Mouse (Mus musculus) gastrocnemius, postnatal 14 days (tissue): ENCODE measurements around the gene Vmn1r75. TPM values are rescaled to one million over a fixed set of nuclear protein-coding genes. Genes with fewer than 3 reads are reported as not detected.

ENCODE experiments used
- DNase-seq: peaks from one replicate; pipeline ENCODE4 v3.0.0; 2021; ENCODE audit warnings: mixed read lengths
- intact Hi-C: fragments of 180-260 bp; cut with DNase I; formaldehyde crosslinking; loops from one replicate; pipeline ENCODE4 v1.15.1; 2025; ENCODE audit warnings: low total_unique reads
- long read RNA-seq, 2 experiments: library from polyadenylated mRNA; stranded (forward); transcript quantifications; one replicate each; pipeline ENCODE4 v2.0.0; 2021
- total RNA-seq, 2 experiments: library from RNA; stranded (reverse); gene quantifications; 2 replicates each; pipeline ENCODE4 v1.2.3; 2021

Gene Vmn1r75
- not detected for total RNA-seq
- long read RNA-seq, experiment 1 = 0 reads
- long read RNA-seq, experiment 2 = 0 reads

DNA sequence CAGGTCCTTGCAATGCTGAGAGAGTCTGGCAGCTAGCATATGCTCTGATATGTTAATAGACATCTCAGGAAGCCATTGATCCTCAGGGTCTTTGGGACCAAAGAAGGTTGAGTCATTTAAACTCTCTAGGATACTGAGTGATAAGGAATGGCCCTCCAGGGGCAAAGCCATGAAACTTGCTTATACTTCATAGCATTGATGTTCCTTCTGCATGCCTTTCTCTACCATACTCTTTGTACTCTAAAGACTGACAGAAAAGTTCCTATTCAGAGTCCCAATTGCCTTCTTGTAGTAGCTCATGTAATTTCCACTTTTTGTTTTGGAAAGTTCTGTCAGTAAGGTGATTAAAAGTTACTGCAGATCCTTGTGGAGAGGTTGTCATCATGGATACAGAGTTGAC is at the start of gene Vmn1r75:
Gene Vmn1r75 (plus strand): TSS at position 301 of the 400 bp plus-strand sequence.
- DNase-seq = no peak
- intact Hi-C loops = no loop called here

DNA sequence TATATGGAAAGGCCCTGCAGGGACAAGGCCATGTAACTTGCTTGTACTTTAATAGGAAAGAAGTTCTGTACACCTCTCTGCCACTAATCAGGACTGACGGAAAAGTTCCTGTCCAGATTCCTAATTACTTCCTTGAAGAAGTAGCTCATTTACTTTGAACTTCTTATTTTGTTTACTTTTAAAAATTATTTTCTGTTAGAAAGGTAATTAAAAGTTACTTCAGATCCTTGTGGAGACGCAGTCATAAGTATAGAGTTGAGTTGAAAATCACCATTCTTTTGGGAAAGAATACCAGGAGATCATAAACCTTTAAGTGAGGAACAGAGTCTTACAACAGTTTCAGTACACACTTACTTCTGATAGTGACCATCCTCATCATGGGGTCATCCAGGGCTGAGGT is 40.8 kb upstream of the Vmn1r75 start, which contains the start of gene Vmn1r74:
Gene Vmn1r74 (plus strand): TSS at position 301 of the 400 bp plus-strand sequence.
- intact Hi-C loops = no loop called here
- no peak for DNase-seq

Other genes with a start within 250 kb of the Vmn1r75 start
- gene Vmn1r72, start 194.5 kb upstream of the Vmn1r75 start, total RNA-seq = not detected
- gene Vmn1r73, start 144.4 kb upstream of the Vmn1r75 start, total RNA-seq = not detected
- gene Vmn1r74, start 40.6 kb upstream of the Vmn1r75 start, total RNA-seq = not detected
- gene Vmn1r76, start 63.6 kb downstream of the Vmn1r75 start, total RNA-seq = not detected
- not detected for gene Vmn1r77, start 162.1 kb downstream of the Vmn1r75 start, total RNA-seq